Mouse (Mus musculus) MEL (cell line): ENCODE results near the gene Emilin2. TPM values are rescaled to one million over a fixed set of nuclear protein-coding genes. Genes with fewer than 3 reads are reported as not detected.

Experiments
- DNase-seq: peaks from one replicate; pipeline ENCODE4 v3.0.0; 2011; ENCODE audit warnings: low read depth, low spot score
- H3K27ac ChIP-seq: 2 replicates; pipeline ENCODE4 v1.5.1; 2012; ENCODE audit warnings: low read depth, mild to moderate bottlenecking, control low read depth, low read length, moderate library complexity; ENCODE audit not compliant: control insufficient read depth
- H3K27me3 ChIP-seq, 2 experiments: fragments of 150-350 bp in 1 of 2; sonication (generic) in 1 of 2; 2 replicates each; pipeline ENCODE4 v1.6.1; 2012; ENCODE audit warnings: low read length in 2 of 2, mild to moderate bottlenecking in 2 of 2, improper control_type of control experiment in 1 of 2, moderate library complexity in 1 of 2; ENCODE audit not compliant: insufficient read depth in 2 of 2, control insufficient read depth in 1 of 2
- H3K36me3 ChIP-seq, 2 experiments: 2 replicates each; pipeline ENCODE4 v1.6.1; 2012 to 2014; ENCODE audit warnings: low read length in 2 of 2, improper control_type of control experiment in 1 of 2, inconsistent platforms in 1 of 2, mild to moderate bottlenecking in 1 of 2; ENCODE audit not compliant: insufficient read depth in 2 of 2, control insufficient read depth in 1 of 2
- H3K4me1 ChIP-seq, 2 experiments: fragments of 150-350 bp in 1 of 2; sonication (generic) in 1 of 2; 2 replicates each; pipeline ENCODE4 v1.6.1; 2012; ENCODE audit warnings: low read length in 2 of 2, improper control_type of control experiment in 1 of 2, mild to moderate bottlenecking in 1 of 2; ENCODE audit not compliant: insufficient read depth in 2 of 2, control insufficient read depth in 1 of 2
- H3K4me3 ChIP-seq, 2 experiments: fragments of 150-350 bp in 1 of 2; sonication (generic) in 1 of 2; 2 replicates each; pipeline ENCODE4 v1.5.1; 2012; ENCODE audit warnings: low read depth in 2 of 2, low read length in 2 of 2, mild to moderate bottlenecking in 2 of 2, moderate library complexity in 2 of 2, control low read depth in 1 of 2, improper control_type of control experiment in 1 of 2; ENCODE audit not compliant: control insufficient read depth in 1 of 2, insufficient read depth in 1 of 2
- H3K79me2 ChIP-seq: 2 replicates; pipeline ENCODE4 v1.6.1; 2012; ENCODE audit warnings: mild to moderate bottlenecking, low read length, moderate library complexity; ENCODE audit not compliant: control insufficient read depth, poor library complexity, insufficient read depth
- H3K9ac ChIP-seq: 2 replicates; pipeline ENCODE4 v1.6.1; 2012; ENCODE audit warnings: low read depth, mild to moderate bottlenecking, control low read depth, low read length, moderate library complexity; ENCODE audit not compliant: control insufficient read depth, poor library complexity, severe bottlenecking
- H3K9me3 ChIP-seq: fragments of 150-350 bp; sonication (generic); replicated peaks from 2 replicates; pipeline ENCODE4 v1.6.1; 2012; ENCODE audit warnings: mild to moderate bottlenecking, low read length, improper control_type of control experiment, moderate library complexity; ENCODE audit not compliant: insufficient read depth
- BHLHE40 ChIP-seq: IDR thresholded peaks from 2 replicates; pipeline ENCODE4 v1.6.1; 2012; ENCODE audit warnings: low read depth, mild to moderate bottlenecking, inconsistent platforms, low read length, improper control_type of control experiment, borderline replicate concordance
- CHD1 ChIP-seq: IDR thresholded peaks from 2 replicates; pipeline ENCODE4 v1.6.1; 2012; ENCODE audit warnings: low read depth, mild to moderate bottlenecking, inconsistent platforms, low read length, improper control_type of control experiment
- ETS1 ChIP-seq: IDR thresholded peaks from 2 replicates; pipeline ENCODE4 v1.6.1; 2012; ENCODE audit warnings: low read depth, mild to moderate bottlenecking, inconsistent platforms, low read length, improper control_type of control experiment, moderate library complexity
- HCFC1 ChIP-seq: IDR thresholded peaks from 2 replicates; pipeline ENCODE4 v1.6.1; 2012; ENCODE audit warnings: low read depth, mild to moderate bottlenecking, inconsistent platforms, low read length, improper control_type of control experiment, moderate library complexity
- JUND ChIP-seq: IDR thresholded peaks from 2 replicates; pipeline ENCODE4 v1.6.1; 2011; ENCODE audit warnings: low read depth, mild to moderate bottlenecking, improper control_type of control experiment, low read length
- MAX ChIP-seq: IDR thresholded peaks from 2 replicates; pipeline ENCODE4 v1.6.1; 2011; ENCODE audit warnings: low read length, improper control_type of control experiment
- MXI1 ChIP-seq: IDR thresholded peaks from 2 replicates; pipeline ENCODE4 v1.6.1; 2011; ENCODE audit warnings: mild to moderate bottlenecking, low read depth, low read length, improper control_type of control experiment
- MYB ChIP-seq: IDR thresholded peaks from 2 replicates; pipeline ENCODE4 v1.6.1; 2011; ENCODE audit warnings: mild to moderate bottlenecking, low read depth, low read length, improper control_type of control experiment
- MYC ChIP-seq: IDR thresholded peaks from 2 replicates; pipeline ENCODE4 v1.6.1; 2011; ENCODE audit warnings: low read depth, mild to moderate bottlenecking, low read length, improper control_type of control experiment, moderate library complexity
- NELFE ChIP-seq: IDR thresholded peaks from 2 replicates; pipeline ENCODE4 v1.6.1; 2011; ENCODE audit warnings: low read depth, low read length, improper control_type of control experiment
- NRF1 ChIP-seq: IDR thresholded peaks from 2 replicates; pipeline ENCODE4 v1.6.1; 2014; ENCODE audit warnings: low read depth, mild to moderate bottlenecking, inconsistent platforms, low read length, improper control_type of control experiment, moderate library complexity; ENCODE audit not compliant: poor library complexity, insufficient read depth, severe bottlenecking
- POLR2A ChIP-seq, 2 experiments: IDR thresholded peaks; 2 replicates each; pipeline ENCODE4 v1.6.1; 2011 to 2012; ENCODE audit warnings: low read length in 2 of 2, mild to moderate bottlenecking in 2 of 2, control low read depth in 1 of 2, improper control_type of control experiment in 1 of 2, low read depth in 1 of 2, moderate library complexity in 1 of 2; ENCODE audit not compliant: control insufficient read depth in 1 of 2, insufficient read depth in 1 of 2, poor library complexity in 1 of 2
- POLR2AphosphoS2 ChIP-seq: IDR thresholded peaks from 2 replicates; pipeline ENCODE4 v1.6.1; 2011; ENCODE audit warnings: low read length, improper control_type of control experiment
- SIN3A ChIP-seq: IDR thresholded peaks from 2 replicates; pipeline ENCODE4 v1.6.1; 2012; ENCODE audit warnings: low read length, improper control_type of control experiment, inconsistent platforms
- TBP ChIP-seq: IDR thresholded peaks from 2 replicates; pipeline ENCODE4 v1.8.0; 2011; ENCODE audit warnings: low read depth, low read length, improper control_type of control experiment
- USF1 ChIP-seq: IDR thresholded peaks from 2 replicates; pipeline ENCODE4 v1.6.1; 2014; ENCODE audit warnings: low read depth, mild to moderate bottlenecking, inconsistent platforms, low read length, improper control_type of control experiment, moderate library complexity
- ZMIZ1 ChIP-seq: IDR thresholded peaks from 2 replicates; pipeline ENCODE4 v1.6.1; 2012; ENCODE audit warnings: low read depth, mild to moderate bottlenecking, inconsistent platforms, low read length, improper control_type of control experiment, moderate library complexity
- polyA plus RNA-seq, 2 experiments: library from polyadenylated mRNA; stranded (reverse) in 1 of 2; unstranded in 1 of 2; fragments of >175 nt in 1 of 2; fragments of >200 nt in 1 of 2; gene quantifications; 2 replicates each; pipeline versions ENCODE4 v1.2.1 to v1.2.4; 2012; ENCODE audit warnings: low replicate concordance in 2 of 2, low read depth in 1 of 2; ENCODE audit not compliant: insufficient read length in 2 of 2, insufficient read depth in 1 of 2, missing spikeins in 1 of 2
- total RNA-seq: library from RNA; depleted of rRNA; stranded (reverse); fragments of 300-350 nt; gene quantifications from 2 replicates; pipeline ENCODE4 v1.2.3, GENCODE M21; 2012

Gene Emilin2
- total and polyA plus RNA-seq, 3 experiments, result 37.4 to 95.5 (median 92.6) TPM

GRCm38 (mm10) chr17:71310486-71311339 lies 1.1 kb downstream of the Emilin2 start:
- peak; percentile 79 for DNase-seq
- TF ChIP-seq BHLHE40, result peak; percentile 93
- TF ChIP-seq NRF1, result no peak
- 0 out of 2 replicates have a peak, but pooled peaks have one; percentile 23 for TF ChIP-seq MYC
- peak; percentile 59 for TF ChIP-seq TBP
- peak; percentile 35 for TF ChIP-seq MAX
- TF ChIP-seq USF1, result 0 out of 2 replicates have a peak, but pooled peaks have one; percentile 6
- TF ChIP-seq MXI1, result peak; percentile 80; the same call in 1 of the 2 replicates
- TF ChIP-seq NELFE, result peak; percentile 60; the same call in 1 of the 2 replicates
- peak; percentile 38; the same call in 1 of the 2 replicates for TF ChIP-seq HCFC1
- TF ChIP-seq POLR2AphosphoS2, result no peak
- TF ChIP-seq POLR2A (IDR thresholded peaks at IDR 0.05; ENCODE audit: control insufficient read depth in 1 of 2, insufficient read depth in 1 of 2, low read depth in 1 of 2, low read length in 2 of 2, poor library complexity in 1 of 2), result peak; percentile 48 to 69; a peak in 2 of 4 replicates
- no peak for TF ChIP-seq ZMIZ1
- peak; percentile 41; the same call in 1 of the 2 replicates for TF ChIP-seq ETS1
- 0 out of 2 replicates have a peak, but pooled peaks have one; percentile 1 for TF ChIP-seq CHD1
- H3K4me3 ChIP-seq, result peak overlapping the region; percentile 60 to 96
- H3K9ac ChIP-seq, result peak overlapping the region; percentile 70
- peaks cover 29% of the 10 kb centered on the region for H3K79me2 ChIP-seq
- H3K4me1 ChIP-seq, result peaks cover 0 to 10% of the 10 kb centered on the region in 2 experiments; a peak in 3 of 4 replicates
- peak overlapping the region; percentile 63 for H3K27ac ChIP-seq
- H3K36me3 ChIP-seq, result peaks cover 4 to 10% of the 10 kb centered on the region in 2 experiments; a peak in 2 of 4 replicates
- no peaks in the 10 kb centered on the region for H3K27me3 ChIP-seq
- no peaks in the 10 kb centered on the region for H3K9me3 ChIP-seq

- peaks cover 4 to 10% of the 10 kb centered on the region in 2 experiments; a peak in 2 of 4 replicates for H3K36me3 ChIP-seq
- H3K9me3 ChIP-seq, result no peaks in the 10 kb centered on the region
- H3K27ac ChIP-seq, result peak overlapping the region; percentile 11
- peak overlapping the region; percentile 70 for H3K9ac ChIP-seq
- DNase-seq, result peak; percentile 61
- H3K4me1 ChIP-seq, result peaks cover 0 to 10% of the 10 kb centered on the region in 2 experiments; a peak in 3 of 4 replicates
- H3K4me3 ChIP-seq, result peak overlapping the region; percentile 60 to 96
- no peaks in the 10 kb centered on the region for H3K27me3 ChIP-seq
- TF ChIP-seq SIN3A (peak; percentile 34; the same call in 1 of the 2 replicates), JUND (peak; percentile 94), MYC (peak; percentile 21; the same call in 1 of the 2 replicates), MYB (no peak)
- peaks cover 30% of the 10 kb centered on the region for H3K79me2 ChIP-seq
These were observed 1.9 kb downstream of the Emilin2 start for GRCm38 (mm10) chr17:71309711-71310485.
